Mouse (Mus musculus): Measurements from ENCODE around the gene Zfp687. TPM values are rescaled to one million over a fixed set of nuclear protein-coding genes. Genes with fewer than 3 reads are reported as not detected.

The Zfp687 gene
- total RNA-seq, 2 experiments from 2014 or later = 6.6 to 26.0 TPM

DNA sequence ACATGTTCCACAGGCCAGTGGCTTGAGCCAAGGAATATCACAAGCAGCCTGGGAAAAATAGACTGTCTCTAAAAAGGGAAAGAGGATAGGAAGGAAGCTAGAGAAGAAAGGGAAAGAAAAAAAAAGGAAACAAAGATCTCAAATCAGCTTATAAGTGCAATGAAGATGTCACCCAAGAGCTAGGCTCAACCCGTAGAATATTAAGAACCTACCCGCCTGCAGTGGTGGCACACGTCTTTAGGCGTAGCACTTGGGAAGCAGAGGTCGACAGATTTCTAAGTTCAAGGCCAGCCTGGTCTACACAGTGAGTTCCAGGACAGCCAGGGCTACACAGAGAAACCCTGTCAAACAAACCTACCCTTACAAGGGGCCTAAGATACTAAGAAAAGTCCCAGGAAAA is 41.6 kb downstream of the Zfp687 start:
- no peak for ATAC-seq (replicated peaks; ENCODE audit: low FRiP score, poor library complexity, severe bottlenecking)

DNA sequence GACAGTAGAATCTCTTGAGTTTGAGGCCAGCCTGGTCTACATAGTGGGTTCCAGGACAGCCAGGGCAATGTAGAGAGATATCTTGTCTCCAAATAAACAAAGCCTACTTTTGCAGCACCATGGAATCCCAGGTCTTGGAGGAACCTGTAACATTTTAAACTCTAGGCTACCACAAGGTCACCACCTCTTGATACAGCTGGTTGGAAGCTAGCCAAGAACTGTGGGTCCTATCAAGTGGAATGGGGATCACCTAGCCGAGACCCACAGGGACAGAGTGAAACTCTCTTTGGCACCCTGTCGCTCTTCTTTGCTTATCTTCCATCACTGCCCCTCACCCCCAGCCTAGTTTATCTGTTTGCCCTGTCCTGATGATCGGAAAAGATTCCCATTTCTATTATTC is 42.7 kb downstream of the Zfp687 start:
- no peak for ATAC-seq (replicated peaks; ENCODE audit: low FRiP score, poor library complexity, severe bottlenecking)

DNA sequence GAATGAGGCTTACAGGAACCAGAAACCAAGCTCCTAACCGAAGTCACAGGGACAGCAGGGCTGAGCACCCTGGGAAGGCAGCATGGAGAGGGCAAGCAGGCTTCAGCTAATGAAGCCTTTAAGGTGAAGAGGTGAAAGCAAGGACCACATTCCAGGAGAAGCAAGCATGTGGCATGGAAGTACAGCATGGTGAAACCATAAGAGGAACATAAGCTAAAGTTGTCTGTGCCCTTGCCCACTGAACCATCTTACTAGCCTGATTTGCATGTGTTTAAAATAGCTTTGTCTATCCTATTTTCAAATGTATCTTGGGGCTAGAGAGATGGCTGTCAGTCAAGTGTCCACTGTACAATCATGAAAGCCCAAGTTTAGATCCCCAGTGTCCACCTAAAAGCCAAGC is 49.4 kb downstream of the Zfp687 start:
- ATAC-seq (replicated peaks; ENCODE audit: low FRiP score, poor library complexity, severe bottlenecking) = no peak

DNA sequence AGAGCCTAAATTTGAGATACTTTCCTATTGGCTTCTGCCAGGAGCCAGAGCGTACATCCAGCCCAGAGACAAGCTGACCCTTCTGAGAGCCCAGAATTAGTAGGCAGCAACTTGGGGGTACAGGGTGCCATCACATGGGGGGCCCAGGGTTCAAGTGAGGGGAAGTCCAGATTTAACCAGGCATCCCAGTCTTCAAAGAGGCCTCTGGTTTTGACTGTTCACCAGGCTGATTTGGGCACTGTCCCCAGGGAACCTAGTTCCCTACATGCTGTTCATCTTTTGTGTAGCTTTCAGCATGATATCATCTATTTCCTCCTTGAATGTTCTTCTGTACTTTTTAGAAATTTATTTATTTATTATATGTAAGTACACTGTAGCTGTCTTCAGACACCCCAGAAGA is 50.3 kb downstream of the Zfp687 start:
- ATAC-seq (replicated peaks; ENCODE audit: low FRiP score, poor library complexity, severe bottlenecking) = no peak

DNA sequence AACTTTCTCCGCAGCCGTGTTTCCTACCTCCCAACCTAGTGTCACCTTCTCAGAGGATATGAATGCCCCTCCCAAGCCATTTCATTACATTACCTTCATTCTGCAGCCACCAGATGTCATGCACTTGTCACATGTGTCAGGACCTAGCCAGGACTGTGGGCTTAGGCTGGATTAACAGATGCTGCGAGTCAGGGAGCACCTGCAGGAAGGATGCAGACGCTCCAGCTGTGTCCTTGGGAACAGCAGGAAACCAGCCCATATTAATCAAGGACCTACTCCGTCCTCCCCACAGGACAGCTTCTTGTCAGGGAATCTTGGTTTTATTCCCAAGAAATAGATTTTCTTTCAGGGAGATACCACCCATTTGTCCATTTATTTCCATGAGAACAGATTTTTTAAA is 54.9 kb downstream of the Zfp687 start:
- ATAC-seq (replicated peaks; ENCODE audit: low FRiP score, poor library complexity, severe bottlenecking) = no peak

DNA sequence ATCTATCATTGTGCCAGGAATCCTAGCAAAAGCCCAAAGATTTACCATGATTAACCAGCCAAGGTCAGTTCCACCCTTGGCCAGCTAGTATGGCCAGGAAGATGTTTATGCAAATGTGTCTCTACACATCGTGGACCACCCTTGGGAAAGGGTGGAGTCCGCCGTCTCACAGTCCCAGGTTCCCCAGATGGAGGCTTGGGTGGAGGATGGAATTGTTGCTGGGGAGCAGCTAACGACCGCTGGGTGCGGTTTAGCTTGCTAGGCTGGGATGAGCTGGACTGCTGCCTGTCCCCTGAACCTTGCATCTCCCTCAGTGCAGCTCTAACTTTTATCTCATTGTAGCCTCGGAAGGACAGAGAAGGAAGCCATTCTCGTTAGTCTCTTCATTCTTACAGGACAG is 55.4 kb downstream of the Zfp687 start:
- no peak for ATAC-seq (replicated peaks; ENCODE audit: low FRiP score, poor library complexity, severe bottlenecking)

DNA sequence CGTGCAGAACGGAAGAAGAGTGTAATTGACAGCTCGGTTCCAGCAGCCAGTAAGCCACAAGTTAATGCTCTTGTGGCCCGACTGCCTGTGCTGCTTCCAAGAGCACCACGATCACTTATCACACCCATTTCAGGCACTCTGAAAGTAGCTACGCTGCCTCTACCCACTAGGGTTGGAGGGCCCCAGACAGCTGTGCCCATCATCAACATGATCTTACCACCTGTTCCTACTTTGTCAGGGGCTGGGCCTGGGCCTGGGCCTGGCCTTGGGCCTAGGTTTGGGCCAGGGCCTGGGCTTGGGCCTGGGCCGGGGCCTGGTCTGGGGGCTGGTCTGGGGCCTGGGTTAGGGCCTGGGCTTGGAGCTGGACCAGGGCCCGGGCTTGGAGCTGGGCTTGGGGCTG is 57.0 kb downstream of the Zfp687 start:
- no peak for ATAC-seq (replicated peaks; ENCODE audit: low FRiP score, poor library complexity, severe bottlenecking)

Other genes starting within 250 kb of the Zfp687 start
- not detected in 2 replicates for gene Cgn, start 229.0 kb downstream of the Zfp687 start, total RNA-seq (2015; ENCODE audit: low replicate concordance)
- not detected in 2 replicates for gene Cgn, start 229.0 kb downstream of the Zfp687 start, total RNA-seq (2017; ENCODE audit: low replicate concordance)
- 24.1 and 54.5 TPM in 2 replicates for gene Pogz, start 177.9 kb downstream of the Zfp687 start, total RNA-seq (2015; ENCODE audit: low replicate concordance)
- 9.2 and 11.6 TPM in 2 replicates for gene Pogz, start 177.9 kb downstream of the Zfp687 start, total RNA-seq (2017; ENCODE audit: low replicate concordance)
- gene Psmb4, start 128.5 kb downstream of the Zfp687 start, total RNA-seq (2015; ENCODE audit: low replicate concordance) = 171 and 185 TPM in 2 replicates
- 25.2 and 96.7 TPM in 2 replicates for gene Psmb4, start 128.5 kb downstream of the Zfp687 start, total RNA-seq (2017; ENCODE audit: low replicate concordance)
- 31.7 and 38.1 TPM in 2 replicates for gene Selenbp1, start 82.4 kb downstream of the Zfp687 start, total RNA-seq (2015; ENCODE audit: low replicate concordance)
- 31.1 and 34.5 TPM in 2 replicates for gene Selenbp1, start 82.4 kb downstream of the Zfp687 start, total RNA-seq (2017; ENCODE audit: low replicate concordance)
- gene Rfx5, start 61.4 kb downstream of the Zfp687 start, total RNA-seq (2015; ENCODE audit: low replicate concordance) = 4.3 and 6.7 TPM in 2 replicates
- 1.4 and 2.3 TPM in 2 replicates for gene Rfx5, start 61.4 kb downstream of the Zfp687 start, total RNA-seq (2017; ENCODE audit: low replicate concordance)
- gene Pi4kb, start 40.7 kb downstream of the Zfp687 start, total RNA-seq (2015; ENCODE audit: low replicate concordance) = 12.2 and 26.7 TPM in 2 replicates
- 9.5 and 26.1 TPM in 2 replicates for gene Pi4kb, start 40.7 kb downstream of the Zfp687 start, total RNA-seq (2017; ENCODE audit: low replicate concordance)
- 79.6 and 112 TPM in 2 replicates for gene Psmd4, start 27.2 kb upstream of the Zfp687 start, total RNA-seq (2015; ENCODE audit: low replicate concordance)
- gene Psmd4, start 27.2 kb upstream of the Zfp687 start, total RNA-seq (2017; ENCODE audit: low replicate concordance) = 111 and 160 TPM in 2 replicates
- gene Pip5k1a, start 91.5 kb upstream of the Zfp687 start, total RNA-seq (2015; ENCODE audit: low replicate concordance) = 17.3 and 26.4 TPM in 2 replicates
- 32.2 and 74.3 TPM in 2 replicates for gene Pip5k1a, start 91.5 kb upstream of the Zfp687 start, total RNA-seq (2017; ENCODE audit: low replicate concordance)
- gene Vps72, start 95.6 kb upstream of the Zfp687 start, total RNA-seq (2015; ENCODE audit: low replicate concordance) = 11.5 and 13.4 TPM in 2 replicates
- 38.0 and 48.7 TPM in 2 replicates for gene Vps72, start 95.6 kb upstream of the Zfp687 start, total RNA-seq (2017; ENCODE audit: low replicate concordance)
- not detected in 2 replicates for gene Tmod4, start 109.0 kb upstream of the Zfp687 start, total RNA-seq (2015; ENCODE audit: low replicate concordance)
- gene Tmod4, start 109.0 kb upstream of the Zfp687 start, total RNA-seq (2017; ENCODE audit: low replicate concordance) = not detected in 2 replicates
- 35.0 and 41.1 TPM in 2 replicates for gene Scnm1, start 118.6 kb upstream of the Zfp687 start, total RNA-seq (2015; ENCODE audit: low replicate concordance)
- gene Scnm1, start 118.6 kb upstream of the Zfp687 start, total RNA-seq (2017; ENCODE audit: low replicate concordance) = 34.9 and 43.6 TPM in 2 replicates
- gene Lysmd1, start 118.6 kb upstream of the Zfp687 start, total RNA-seq (2015; ENCODE audit: low replicate concordance) = 4.6 and 8.3 TPM in 2 replicates
- gene Lysmd1, start 118.6 kb upstream of the Zfp687 start, total RNA-seq (2017; ENCODE audit: low replicate concordance) = 7.0 and 8.1 TPM in 2 replicates
- gene Tnfaip8l2, start 126.9 kb upstream of the Zfp687 start, total RNA-seq (2015; ENCODE audit: low replicate concordance) = 7.5 and 18.0 TPM in 2 replicates
- gene Tnfaip8l2, start 126.9 kb upstream of the Zfp687 start, total RNA-seq (2017; ENCODE audit: low replicate concordance) = 4.4 and 8.6 TPM in 2 replicates
- not detected in 2 replicates for gene Sema6c, start 145.0 kb upstream of the Zfp687 start, total RNA-seq (2015; ENCODE audit: low replicate concordance)
- gene Sema6c, start 145.0 kb upstream of the Zfp687 start, total RNA-seq (2017; ENCODE audit: low replicate concordance) = not detected in 2 replicates
- 98.9 and 104 TPM in 2 replicates for gene Gabpb2, start 202.5 kb upstream of the Zfp687 start, total RNA-seq (2015; ENCODE audit: low replicate concordance)
- gene Gabpb2, start 202.5 kb upstream of the Zfp687 start, total RNA-seq (2017; ENCODE audit: low replicate concordance) = 157 and 160 TPM in 2 replicates
- 30.3 and 31.9 TPM in 2 replicates for gene Cdc42se1, start 213.3 kb upstream of the Zfp687 start, total RNA-seq (2015; ENCODE audit: low replicate concordance)
- gene Cdc42se1, start 213.3 kb upstream of the Zfp687 start, total RNA-seq (2017; ENCODE audit: low replicate concordance) = 22.7 and 23.4 TPM in 2 replicates
- gene Mllt11, start 216.7 kb upstream of the Zfp687 start, total RNA-seq (2015; ENCODE audit: low replicate concordance) = 1.8 TPM in 1 of 2 replicates, not detected in the other
- 0.64 and 1.2 TPM in 2 replicates for gene Mllt11, start 216.7 kb upstream of the Zfp687 start, total RNA-seq (2017; ENCODE audit: low replicate concordance)
- gene Gm128, start 226.2 kb upstream of the Zfp687 start, total RNA-seq (2015; ENCODE audit: low replicate concordance) = not detected in 2 replicates
- not detected in 2 replicates for gene Gm128, start 226.2 kb upstream of the Zfp687 start, total RNA-seq (2017; ENCODE audit: low replicate concordance)
- not detected in 2 replicates for gene Bnipl, start 235.7 kb upstream of the Zfp687 start, total RNA-seq (2015; ENCODE audit: low replicate concordance)
- gene Bnipl, start 235.7 kb upstream of the Zfp687 start, total RNA-seq (2017; ENCODE audit: low replicate concordance) = not detected in 2 replicates

Measured in erythroid progenitor cell, adult 5-6 weeks (primary cell).